Mouse (Mus musculus) stomach, embryonic 15.5 days (tissue): ENCODE results near the gene Prrg3. TPM values are rescaled to one million over a fixed set of nuclear protein-coding genes. Genes with fewer than 3 reads are reported as not detected.
"Not testable (repeated sequence)": the region's sequence is repeated elsewhere in the genome, so short reads cannot be mapped to it uniquely, and the experiment has no call there.

Experiments
- ATAC-seq: fragments of 200-750 bp; cut with Nextera tagmentation; 2 replicates; pipeline ENCODE4 v1.8.0; 2017; ENCODE audit warnings: low read depth, moderate number of reproducible peaks, moderate TSS enrichment; ENCODE audit not compliant: insufficient read depth, low FRiP score
- H3K27ac ChIP-seq: fragments of 300-500 bp; sonication (generic); 2 replicates; pipeline ENCODE4 v1.5.1; 2015; ENCODE audit warnings: mild to moderate bottlenecking, inconsistent platforms
- H3K27me3 ChIP-seq: fragments of 300-500 bp; sonication (generic); replicated peaks from 2 replicates; pipeline ENCODE4 v1.6.1; 2015; ENCODE audit warnings: inconsistent platforms
- H3K36me3 ChIP-seq: fragments of 300-500 bp; sonication (generic); 2 replicates; pipeline ENCODE4 v1.6.1; 2015; ENCODE audit warnings: inconsistent platforms
- H3K4me1 ChIP-seq: fragments of 300-500 bp; sonication (generic); 2 replicates; pipeline ENCODE4 v1.6.1; 2015; ENCODE audit warnings: inconsistent platforms
- H3K4me2 ChIP-seq: fragments of 300-500 bp; sonication (generic); 2 replicates; pipeline ENCODE4 v1.6.1; 2015; ENCODE audit warnings: mild to moderate bottlenecking, inconsistent platforms
- H3K4me3 ChIP-seq: fragments of 300-500 bp; sonication (generic); replicated peaks from 2 replicates; pipeline ENCODE4 v1.5.1; 2015; ENCODE audit warnings: inconsistent platforms
- H3K9ac ChIP-seq: fragments of 300-500 bp; sonication (generic); 2 replicates; pipeline ENCODE4 v1.6.1; 2015; ENCODE audit warnings: inconsistent platforms
- H3K9me3 ChIP-seq: fragments of 300-500 bp; sonication (generic); 2 replicates; pipeline ENCODE4 v1.6.1; 2016; ENCODE audit warnings: inconsistent platforms
- WGBS: fragments of 180-500 bp; shearing (Covaris S2); methylation state at CpG from one replicate; pipeline ENCODE4 v1.1.7; 2015; 5-methylcytosine and 5-hydroxymethylcytosine counted together
- polyA plus RNA-seq: library from polyadenylated mRNA; unstranded; fragments of >200 nt; fragmentation: Nextera tagmentation; extraction: Ambion mirVana; gene quantifications from 2 replicates; pipeline ENCODE4 v1.2.1, GENCODE M21; 2015

Gene Prrg3
- polyA plus RNA-seq = 9.8 TPM in 2 replicates

DNA sequence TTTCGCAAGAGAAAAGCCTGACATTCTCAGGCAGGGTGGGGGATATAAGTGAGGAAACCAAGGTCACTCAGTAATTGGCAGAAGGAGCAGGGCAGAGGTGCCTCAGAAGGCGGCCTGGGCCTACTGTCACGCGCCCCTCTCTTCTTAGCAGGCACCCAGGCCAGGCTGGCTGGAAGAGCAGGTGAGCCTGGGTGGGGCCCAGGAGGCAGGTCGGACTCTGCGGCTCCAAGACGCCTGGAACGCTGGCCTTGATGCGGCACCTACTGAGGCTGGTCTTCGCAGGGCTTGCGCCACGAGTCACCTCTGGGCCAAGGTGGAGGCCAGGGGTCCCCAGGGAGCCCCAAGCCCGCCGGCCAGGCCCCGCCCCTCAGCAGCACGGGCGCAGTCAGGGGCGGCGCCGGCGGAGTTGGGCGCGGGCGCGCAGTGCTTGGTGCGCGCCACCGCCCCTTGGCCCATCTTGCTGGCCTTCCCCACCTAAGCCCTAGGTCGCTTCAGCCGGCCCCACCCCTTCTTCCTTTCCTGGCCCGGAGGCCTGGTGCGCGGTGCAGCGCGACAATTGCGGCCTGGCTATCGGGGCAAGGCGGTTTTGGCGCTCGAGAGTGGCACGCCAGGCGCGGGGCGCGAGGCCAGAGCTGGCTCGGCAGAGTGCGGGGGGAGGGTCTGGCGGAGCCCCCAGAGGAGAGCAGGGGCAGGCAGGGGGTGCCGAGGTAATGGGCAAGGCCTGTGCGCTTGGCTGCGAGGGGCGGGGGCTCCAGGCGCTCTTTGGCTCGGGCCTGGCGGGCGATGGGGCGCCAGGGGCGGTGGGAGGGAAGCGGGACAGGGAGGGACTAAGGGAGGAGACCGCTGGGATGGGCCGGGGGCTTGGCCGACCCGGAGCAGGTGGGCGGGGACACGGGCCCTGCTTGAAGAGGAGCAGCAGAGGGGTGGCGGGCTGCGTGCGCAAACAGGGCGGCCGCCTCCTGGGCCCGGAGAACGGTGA is at the start of gene Prrg3:
Prrg3 (plus strand) TSS at position 552 of the 979 bp plus-strand sequence.
- Histone ChIP-seq H3K9ac (peak within 1 kb of the TSS; percentile 48; the same call in 1 of the 2 replicates), H3K4me2 (peak within 1 kb of the TSS; percentile 69), H3K27ac (no peak within 1 kb of the TSS), H3K36me3 (no peaks in the 10 kb centered on the region), H3K4me1 (no peaks in the 10 kb centered on the region), H3K4me3 (peak within 1 kb of the TSS; percentile 50), H3K27me3 (no peaks in the 10 kb centered on the region), H3K9me3 (no peaks in the 10 kb centered on the region)
- ATAC-seq = peak; percentile 87
- WGBS = 23% methylated on average over 51 of the region's 72 CpGs

- Histone ChIP-seq H3K27ac (no peak overlapping the region), H3K36me3 (no peaks in the 10 kb centered on the region), H3K27me3 (no peaks in the 10 kb centered on the region), H3K4me1 (no peaks in the 10 kb centered on the region), H3K4me3 (no peak overlapping the region), H3K4me2 (no peak overlapping the region), H3K9ac (no peak overlapping the region), H3K9me3 (no peaks in the 10 kb centered on the region)
- WGBS = 23% methylated on average over 3 of the region's 3 CpGs
- ATAC-seq = no peak
Measured at GRCm38 (mm10) chrX:71946631-71947030, 15.8 kb upstream of the Prrg3 start.

GRCm38 (mm10) chrX:71958366-71958765 is 4.1 kb upstream of the Prrg3 start:
- Histone ChIP-seq H3K27me3 (no peaks in the 10 kb centered on the region), H3K4me3 (no peak overlapping the region), H3K4me1 (no peaks in the 10 kb centered on the region), H3K27ac (no peak overlapping the region), H3K4me2 (no peak overlapping the region), H3K9ac (no peak overlapping the region), H3K9me3 (no peaks in the 10 kb centered on the region), H3K36me3 (no peaks in the 10 kb centered on the region)
- no peak for ATAC-seq

DNA sequence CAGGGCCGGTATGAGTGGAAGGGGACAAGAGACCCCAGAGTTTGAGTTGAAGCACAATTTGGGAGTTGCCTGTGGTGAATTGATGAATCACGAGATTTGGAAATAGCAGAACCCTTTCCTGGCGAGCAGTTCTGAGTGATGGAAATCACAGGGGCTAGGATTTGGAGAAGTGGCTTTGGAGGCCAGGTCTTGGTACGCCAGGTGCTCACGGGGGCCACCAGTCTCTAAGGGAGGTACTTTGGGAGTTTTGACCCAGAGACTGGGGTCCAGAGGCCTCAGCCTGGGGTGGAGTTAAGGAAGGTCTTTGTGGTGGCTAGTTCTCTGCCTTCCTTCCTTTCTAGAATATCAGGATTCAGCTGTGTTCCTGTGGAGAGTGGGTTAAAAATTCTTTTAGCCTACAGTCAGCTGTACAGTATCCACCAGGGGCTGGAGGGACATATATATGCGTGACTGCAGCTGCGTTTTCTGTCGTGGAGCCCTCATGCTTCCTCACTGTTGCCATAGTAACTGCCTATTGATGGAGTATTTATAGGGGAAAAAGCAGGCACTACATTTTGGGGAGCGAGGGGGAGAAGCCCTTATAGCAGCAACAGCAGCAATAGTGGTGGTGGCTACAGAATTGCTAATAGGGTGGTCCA is 970 bp downstream of the Prrg3 start:
- WGBS = 38% methylated on average over 9 of the region's 9 CpGs
- H3K27ac ChIP-seq = no peak overlapping the region
- no peaks in the 10 kb centered on the region for H3K9me3 ChIP-seq

GRCm38 (mm10) chrX:71968216-71968615 is 5.8 kb downstream of the Prrg3 start:
- Histone ChIP-seq H3K4me3 (no peak overlapping the region), H3K27ac (no peak overlapping the region), H3K9me3 (no peaks in the 10 kb centered on the region), H3K9ac (no peak overlapping the region), H3K36me3 (no peaks in the 10 kb centered on the region), H3K4me2 (no peak overlapping the region), H3K27me3 (no peaks in the 10 kb centered on the region), H3K4me1 (no peaks in the 10 kb centered on the region)
- WGBS = 56% methylated on average over 1 of the region's 1 CpGs
- no peak for ATAC-seq

More for the DNA sequence above, 970 bp downstream of the Prrg3 start:
- H3K36me3 ChIP-seq = no peaks in the 10 kb centered on the region
- peak overlapping the region; percentile 50 for H3K4me3 ChIP-seq
- no peak for ATAC-seq
- H3K4me1 ChIP-seq = no peaks in the 10 kb centered on the region
- no peaks in the 10 kb centered on the region for H3K27me3 ChIP-seq
- H3K9ac ChIP-seq = no peak overlapping the region
- peak overlapping the region; percentile 69 for H3K4me2 ChIP-seq

- H3K27me3 ChIP-seq = no peaks in the 10 kb centered on the region
- whole genome bisulfite sequencing = 78% methylated on average over 6 of the region's 6 CpGs
Measured at GRCm38 (mm10) chrX:71968816-71969215, 6.4 kb downstream of the Prrg3 start.

GRCm38 (mm10) chrX:71971325-71971724 is 8.9 kb downstream of the Prrg3 start:
- Histone ChIP-seq H3K4me1 (no peaks in the 10 kb centered on the region), H3K27me3 (no peaks in the 10 kb centered on the region), H3K9ac (no peak overlapping the region), H3K9me3 (no peaks in the 10 kb centered on the region), H3K27ac (no peak overlapping the region), H3K4me3 (no peak overlapping the region), H3K4me2 (no peak overlapping the region), H3K36me3 (no peaks in the 10 kb centered on the region)
- ATAC-seq = no peak
- 69% methylated on average over 5 of the region's 5 CpGs for whole genome bisulfite sequencing

More at GRCm38 (mm10) chrX:71968816-71969215, 6.4 kb downstream of the Prrg3 start:
- no peaks in the 10 kb centered on the region for H3K4me1 ChIP-seq
- no peak overlapping the region for H3K4me3 ChIP-seq
- no peaks in the 10 kb centered on the region for H3K9me3 ChIP-seq
- ATAC-seq = no peak
- no peaks in the 10 kb centered on the region for H3K36me3 ChIP-seq
- H3K9ac ChIP-seq = no peak overlapping the region
- no peak overlapping the region for H3K27ac ChIP-seq
- no peak overlapping the region for H3K4me2 ChIP-seq

DNA sequence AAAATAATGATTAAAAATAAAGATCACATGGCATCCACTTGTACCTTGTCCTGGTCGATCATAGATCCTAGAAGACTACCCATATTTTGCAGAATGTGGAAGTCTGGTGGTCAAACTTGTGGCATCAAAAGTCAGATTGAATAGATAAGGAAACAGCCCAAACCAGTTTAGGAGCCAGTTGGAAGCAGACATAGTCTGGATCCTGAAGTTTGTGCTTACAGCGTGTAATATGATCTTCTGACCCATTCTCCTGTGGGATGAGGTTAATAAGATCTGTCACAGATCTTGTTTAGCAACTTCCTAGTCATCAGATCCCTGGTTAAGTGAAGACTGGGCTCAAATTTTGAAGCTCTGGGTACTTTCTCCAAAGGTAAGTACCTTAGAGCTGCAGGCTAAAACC is 10.3 kb downstream of the Prrg3 start, which contains the start of gene Fate1:
Fate1 (plus strand) TSS at position 301 of the 400 bp plus-strand sequence.
- no peak within 1 kb of the TSS for H3K4me3 ChIP-seq
- no peak within 1 kb of the TSS for H3K4me2 ChIP-seq
- no peaks in the 10 kb centered on the region for H3K4me1 ChIP-seq
- no peak for ATAC-seq
- no peaks in the 10 kb centered on the region for H3K36me3 ChIP-seq
- 77% methylated on average over 2 of the region's 2 CpGs for WGBS
- no peaks in the 10 kb centered on the region for H3K27me3 ChIP-seq
- H3K9me3 ChIP-seq = no peaks in the 10 kb centered on the region
- no peak within 1 kb of the TSS for H3K27ac ChIP-seq
- H3K9ac ChIP-seq = no peak within 1 kb of the TSS

- not testable (repeated sequence) for H3K9me3 ChIP-seq, ATAC-seq, H3K27me3 ChIP-seq, H3K36me3 ChIP-seq, H3K9ac ChIP-seq, H3K4me2 ChIP-seq, H3K4me3 ChIP-seq, H3K4me1 ChIP-seq, H3K27ac ChIP-seq
Measured at GRCm38 (mm10) chrX:71977681-71978080, 15.3 kb downstream of the Prrg3 start.

DNA sequence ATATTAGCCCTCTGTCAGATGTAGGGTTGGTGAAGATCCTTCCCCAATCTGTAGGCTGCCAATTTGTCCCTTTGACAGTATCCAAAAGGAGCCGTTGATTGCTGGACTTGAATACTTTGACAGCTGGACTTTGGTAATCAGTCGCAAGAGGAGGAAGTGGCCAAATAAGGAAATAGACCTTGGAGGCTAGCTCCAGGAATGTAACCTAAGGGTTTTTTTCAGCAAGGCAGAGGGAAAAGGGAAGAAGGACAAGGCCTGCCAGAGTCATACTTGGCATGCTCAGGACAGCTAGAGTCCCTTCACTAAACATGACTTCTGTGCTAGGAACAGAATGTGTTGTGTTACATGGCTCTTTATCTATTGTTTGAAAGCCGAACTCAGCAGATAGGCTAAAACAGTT is 18.0 kb downstream of the Prrg3 start:
- H3K9me3 ChIP-seq = no peaks in the 10 kb centered on the region
- no peak for ATAC-seq
- H3K9ac ChIP-seq = no peak overlapping the region
- H3K4me3 ChIP-seq = no peak overlapping the region
- H3K4me2 ChIP-seq = no peak overlapping the region
- H3K36me3 ChIP-seq = no peaks in the 10 kb centered on the region
- no peaks in the 10 kb centered on the region for H3K4me1 ChIP-seq
- no peak overlapping the region for H3K27ac ChIP-seq
- WGBS = 58% methylated on average over 3 of the region's 3 CpGs
- H3K27me3 ChIP-seq = no peaks in the 10 kb centered on the region

DNA sequence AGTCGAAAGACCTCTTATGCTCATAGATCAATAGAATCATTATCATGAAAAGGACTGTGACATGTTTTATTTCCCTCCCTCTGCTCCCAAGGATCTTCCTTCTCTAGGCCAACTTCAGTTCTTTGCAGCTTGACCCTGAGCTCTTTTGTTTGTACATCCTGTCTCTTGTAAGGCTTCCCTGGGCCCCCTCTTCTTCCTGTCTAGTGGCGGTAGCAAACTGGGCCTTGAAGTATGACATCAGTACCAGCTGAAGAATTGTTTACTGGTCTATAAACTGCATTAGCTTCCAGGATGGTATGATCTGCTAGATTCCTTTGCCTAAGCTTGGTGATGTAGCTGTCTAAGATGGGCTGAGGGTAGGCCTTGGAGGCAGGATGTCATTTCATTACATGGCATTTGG is 18.9 kb downstream of the Prrg3 start:
- Histone ChIP-seq H3K4me1 (no peaks in the 10 kb centered on the region), H3K27ac (no peak overlapping the region), H3K9me3 (no peaks in the 10 kb centered on the region), H3K4me2 (no peak overlapping the region), H3K27me3 (no peaks in the 10 kb centered on the region), H3K9ac (no peak overlapping the region), H3K4me3 (no peak overlapping the region), H3K36me3 (no peaks in the 10 kb centered on the region)
- 68% methylated on average over 2 of the region's 2 CpGs for WGBS
- no peak for ATAC-seq

DNA sequence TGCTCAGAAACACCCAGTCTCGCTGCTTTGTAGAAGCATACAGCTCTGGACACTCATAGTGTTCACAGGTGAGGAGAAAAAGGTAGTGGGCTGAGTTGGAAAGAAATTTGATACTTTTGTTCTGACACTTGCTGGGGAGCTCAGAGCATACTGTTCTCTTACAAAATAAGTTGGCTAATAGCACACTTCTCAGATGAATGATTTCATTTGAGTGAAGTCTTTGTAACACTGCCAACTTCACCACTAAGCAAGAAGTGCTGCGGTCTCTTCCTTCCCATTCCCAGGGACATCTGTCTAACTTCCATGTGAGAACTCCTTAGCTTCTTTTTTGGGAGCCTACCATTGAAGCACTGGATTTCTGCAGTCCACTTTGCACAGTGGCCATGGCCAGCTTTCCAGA is 20.8 kb downstream of the Prrg3 start:
- WGBS = 63% methylated on average over 2 of the region's 2 CpGs
- H3K27ac ChIP-seq = no peak overlapping the region
- no peak overlapping the region for H3K9ac ChIP-seq
- H3K36me3 ChIP-seq = no peaks in the 10 kb centered on the region
- H3K4me3 ChIP-seq = no peak overlapping the region
- no peaks in the 10 kb centered on the region for H3K27me3 ChIP-seq
- H3K4me2 ChIP-seq = no peak overlapping the region
- H3K9me3 ChIP-seq = no peaks in the 10 kb centered on the region
- H3K4me1 ChIP-seq = no peaks in the 10 kb centered on the region
- ATAC-seq = no peak
